Mouse (Mus musculus): ENCODE results near the gene Gm38100. TPM values are rescaled to one million over a fixed set of nuclear protein-coding genes. Genes with fewer than 3 reads are reported as not detected.

Gm38100 gene
- polyA plus RNA-seq, 1 experiment: not detected

GRCm38 (mm10) chr1:175913728-175914303, 6.3 kb upstream of the Gm38100 start:
- Histone ChIP-seq H3K27ac (ENCODE audit: insufficient read depth, low read length) (no peak overlapping the region), H3K4me1 (ENCODE audit: control insufficient read depth, insufficient read depth, low read length) (no peaks in the 10 kb centered on the region), H3K4me3 (ENCODE audit: insufficient read depth, low read length) (no peak overlapping the region)
- TF ChIP-seq CTCF (IDR thresholded peaks at IDR 0.05; ENCODE audit: borderline replicate concordance, insufficient read depth, low read length) (no peak), POLR2A (IDR thresholded peaks at IDR 0.05; ENCODE audit: low read depth, low read length) (no peak)

GRCm38 (mm10) chr1:175921091-175921490, 962 bp downstream of the Gm38100 start:
- Histone ChIP-seq H3K4me3 (ENCODE audit: insufficient read depth, low read length) (no peak overlapping the region), H3K4me1 (ENCODE audit: control insufficient read depth, insufficient read depth, low read length) (no peaks in the 10 kb centered on the region), H3K27ac (ENCODE audit: insufficient read depth, low read length) (no peak overlapping the region)
- TF ChIP-seq CTCF (IDR thresholded peaks at IDR 0.05; ENCODE audit: borderline replicate concordance, insufficient read depth, low read length): no peak
- TF ChIP-seq POLR2A (IDR thresholded peaks at IDR 0.05; ENCODE audit: low read depth, low read length): no peak

GRCm38 (mm10) chr1:175923848-175924787, 4.0 kb downstream of the Gm38100 start:
- no peak for TF ChIP-seq POLR2A (IDR thresholded peaks at IDR 0.05; ENCODE audit: low read depth, low read length)
- TF ChIP-seq CTCF (IDR thresholded peaks at IDR 0.05; ENCODE audit: borderline replicate concordance, insufficient read depth, low read length): 0 out of 2 replicates have a peak, but pooled peaks have one; percentile 31
- Histone ChIP-seq H3K4me1 (ENCODE audit: control insufficient read depth, insufficient read depth, low read length) (no peaks in the 10 kb centered on the region), H3K4me3 (ENCODE audit: insufficient read depth, low read length) (no peak overlapping the region), H3K27ac (ENCODE audit: insufficient read depth, low read length) (no peak overlapping the region)

- Histone ChIP-seq H3K4me1 (ENCODE audit: control insufficient read depth, insufficient read depth, low read length) (no peaks in the 10 kb centered on the region), H3K4me3 (ENCODE audit: insufficient read depth, low read length) (no peak overlapping the region), H3K27ac (ENCODE audit: insufficient read depth, low read length) (no peak overlapping the region)
- TF ChIP-seq CTCF (IDR thresholded peaks at IDR 0.05; ENCODE audit: borderline replicate concordance, insufficient read depth, low read length) (no peak), POLR2A (IDR thresholded peaks at IDR 0.05; ENCODE audit: low read depth, low read length) (no peak)
Measured at GRCm38 (mm10) chr1:175931391-175931790, 11.3 kb downstream of the Gm38100 start.

DNA sequence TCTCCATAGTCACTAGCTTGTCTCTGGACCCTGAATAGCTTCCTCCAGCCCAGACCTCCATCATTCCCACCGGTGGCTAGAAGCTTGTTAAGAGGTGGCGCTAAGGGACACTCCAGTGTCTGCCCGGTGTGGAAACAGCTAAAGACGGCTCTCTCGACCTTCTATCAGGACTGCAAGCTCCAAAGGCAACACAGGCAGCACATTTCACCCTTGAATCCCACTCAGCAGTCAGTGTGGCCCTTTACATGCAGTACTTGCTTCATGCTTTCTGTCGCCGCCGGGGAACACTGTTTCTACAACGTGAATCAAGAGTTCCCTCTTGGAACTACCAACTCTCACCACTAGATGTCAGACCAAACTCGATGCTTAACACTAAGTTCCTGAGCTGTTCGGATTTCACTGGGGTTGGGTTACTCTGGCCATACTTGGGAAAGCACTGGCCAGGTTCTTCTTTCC, 16.2 kb downstream of the Gm38100 start:
- Histone ChIP-seq H3K4me1 (ENCODE audit: control insufficient read depth, insufficient read depth, low read length) (no peaks in the 10 kb centered on the region), H3K27ac (ENCODE audit: insufficient read depth, low read length) (no peak overlapping the region), H3K4me3 (ENCODE audit: insufficient read depth, low read length) (no peak overlapping the region; the same call in 1 of the 2 replicates)
- TF ChIP-seq POLR2A (IDR thresholded peaks at IDR 0.05; ENCODE audit: low read depth, low read length) (no peak), CTCF (IDR thresholded peaks at IDR 0.05; ENCODE audit: borderline replicate concordance, insufficient read depth, low read length) (no peak)

- TF ChIP-seq CTCF (IDR thresholded peaks at IDR 0.05; ENCODE audit: borderline replicate concordance, insufficient read depth, low read length) (no peak), POLR2A (IDR thresholded peaks at IDR 0.05; ENCODE audit: low read depth, low read length) (no peak)
- no peak overlapping the region for H3K4me3 ChIP-seq (ENCODE audit: insufficient read depth, low read length)
- H3K4me1 ChIP-seq (ENCODE audit: control insufficient read depth, insufficient read depth, low read length): no peaks in the 10 kb centered on the region
- no peak overlapping the region for H3K27ac ChIP-seq (ENCODE audit: insufficient read depth, low read length)
Measured at GRCm38 (mm10) chr1:175938731-175939130, 18.6 kb downstream of the Gm38100 start.

DNA sequence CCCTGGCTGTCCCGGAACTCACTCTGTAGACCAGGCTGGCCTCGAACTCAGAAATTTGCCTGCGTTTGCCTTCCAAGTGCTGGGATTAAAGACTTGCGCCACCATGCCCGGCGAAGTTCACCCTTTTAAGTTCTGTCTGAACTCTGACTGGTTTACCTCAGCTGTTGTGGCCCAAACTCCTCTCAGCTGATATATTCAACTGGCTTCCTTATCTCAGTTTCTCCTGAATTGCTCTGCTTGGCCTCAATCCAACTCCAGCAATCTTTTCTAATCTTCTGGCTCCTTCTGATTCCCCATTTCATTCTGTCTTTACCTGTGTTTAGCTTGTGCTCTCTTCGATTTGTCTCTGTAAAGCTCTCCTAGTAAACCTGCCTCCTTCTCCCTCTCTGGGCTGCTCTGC, 23.0 kb downstream of the Gm38100 start:
- no peak overlapping the region for H3K4me3 ChIP-seq (ENCODE audit: insufficient read depth, low read length)
- no peak for TF ChIP-seq CTCF (IDR thresholded peaks at IDR 0.05; ENCODE audit: borderline replicate concordance, insufficient read depth, low read length)
- TF ChIP-seq POLR2A (IDR thresholded peaks at IDR 0.05; ENCODE audit: low read depth, low read length): no peak
- H3K27ac ChIP-seq (ENCODE audit: insufficient read depth, low read length): no peak overlapping the region
- H3K4me1 ChIP-seq (ENCODE audit: control insufficient read depth, insufficient read depth, low read length): no peaks in the 10 kb centered on the region

DNA sequence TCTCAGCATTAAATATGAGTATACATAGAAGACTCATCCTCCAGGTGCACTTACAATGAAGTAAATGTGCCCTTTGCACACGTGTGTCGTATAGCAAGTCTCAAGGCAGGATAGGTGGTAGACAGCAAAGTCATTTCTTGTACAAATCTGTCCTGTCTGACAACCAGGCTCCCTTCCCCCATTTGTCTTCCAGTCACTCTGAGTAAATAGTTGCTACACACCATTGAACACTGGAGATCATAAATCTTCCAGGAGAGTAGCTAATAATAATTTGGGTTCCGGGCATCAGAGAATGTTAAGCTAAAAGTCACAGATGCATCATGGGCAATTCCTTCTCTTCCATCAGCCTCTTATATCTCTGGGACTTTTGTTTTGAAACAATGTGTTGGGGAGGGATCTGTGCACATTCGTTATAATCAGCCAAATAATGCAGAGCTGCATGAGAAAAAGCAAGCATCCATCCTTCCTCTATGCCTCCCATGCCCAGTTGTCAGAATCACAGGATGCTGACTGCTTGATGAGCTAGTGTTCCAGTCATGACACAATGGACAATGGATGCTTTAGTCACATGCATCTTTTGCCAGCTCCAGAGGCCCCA, 26.7 kb downstream of the Gm38100 start:
- no peak overlapping the region for H3K27ac ChIP-seq (ENCODE audit: insufficient read depth, low read length)
- no peaks in the 10 kb centered on the region for H3K4me1 ChIP-seq (ENCODE audit: control insufficient read depth, insufficient read depth, low read length)
- no peak for TF ChIP-seq CTCF (IDR thresholded peaks at IDR 0.05; ENCODE audit: borderline replicate concordance, insufficient read depth, low read length)
- TF ChIP-seq POLR2A (IDR thresholded peaks at IDR 0.05; ENCODE audit: low read depth, low read length): no peak
- no peak overlapping the region for H3K4me3 ChIP-seq (ENCODE audit: insufficient read depth, low read length)

DNA sequence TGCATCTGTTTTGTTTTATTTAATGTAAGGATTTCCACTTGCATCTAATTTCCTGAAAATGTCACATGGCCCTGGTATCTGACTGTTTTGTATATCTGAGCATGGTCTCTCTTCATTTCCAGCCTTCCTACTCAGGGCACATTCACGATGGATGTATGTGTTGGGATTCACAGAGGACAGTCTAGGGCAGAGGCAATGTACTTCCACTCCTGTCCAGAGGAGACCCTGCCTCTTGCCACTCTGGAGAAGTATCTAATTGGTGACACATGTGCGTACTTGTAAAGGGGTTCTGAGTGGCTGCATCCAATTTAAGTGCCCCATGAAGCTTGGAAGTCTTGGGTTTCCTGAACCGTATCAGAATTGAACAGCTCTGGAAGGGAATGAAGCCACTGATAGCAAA, 30.3 kb downstream of the Gm38100 start:
- Histone ChIP-seq H3K4me1 (ENCODE audit: control insufficient read depth, insufficient read depth, low read length) (no peaks in the 10 kb centered on the region), H3K27ac (ENCODE audit: insufficient read depth, low read length) (no peak overlapping the region), H3K4me3 (ENCODE audit: insufficient read depth, low read length) (no peak overlapping the region)
- TF ChIP-seq CTCF (IDR thresholded peaks at IDR 0.05; ENCODE audit: borderline replicate concordance, insufficient read depth, low read length) (no peak), POLR2A (IDR thresholded peaks at IDR 0.05; ENCODE audit: low read depth, low read length) (no peak)
